Comparison of ENCODE assay signal across 8 mouse cellular contexts in the genomic region with DNA sequence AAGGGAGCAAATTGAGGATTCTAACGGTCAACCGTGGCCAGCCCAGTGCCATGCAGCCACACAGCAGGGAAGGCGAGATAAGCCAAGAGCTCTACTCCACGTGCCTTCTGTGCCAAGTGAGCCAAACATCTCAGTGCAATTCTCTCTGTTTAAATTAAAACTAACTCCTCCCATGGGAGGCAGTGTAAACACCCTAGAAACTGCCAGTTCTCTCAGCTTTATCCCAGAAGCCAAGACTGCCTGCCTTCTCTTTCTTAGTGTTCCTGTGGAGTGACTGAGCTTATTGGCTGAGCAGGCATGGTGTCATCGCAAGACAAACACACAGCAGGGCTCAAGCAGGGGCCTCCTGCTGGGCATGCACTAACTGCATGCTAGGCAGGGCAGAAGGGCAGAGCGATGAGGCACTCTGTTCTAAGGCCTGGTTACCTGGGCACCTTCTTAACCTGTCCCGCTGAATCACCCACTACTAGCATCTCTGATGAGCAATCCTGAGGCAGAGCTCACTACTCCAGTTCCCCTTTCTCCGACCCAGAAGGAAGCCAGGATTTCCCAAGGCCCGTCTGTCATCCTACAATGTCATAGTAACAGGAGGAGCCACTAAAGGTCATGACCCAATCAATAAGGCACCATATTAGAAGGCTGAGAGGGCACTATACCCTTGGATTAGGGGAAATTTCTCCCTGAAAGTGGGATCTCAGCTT. TPM values are rescaled to one million over a fixed set of nuclear protein-coding genes. Genes with fewer than 3 reads are reported as not detected.
DNase-seq lines count a peak whose midpoint lies in the region; ATAC-seq lines count a peak whose summit lies in the region.
"Had no signal": no experiment of that assay in that cellular context is flagged by ENCODE, and none has a peak within 500 bp of the region (broad histone marks: within the 10 kb centered on the region; RNA-seq: fewer than 3 reads in every experiment).

No protein-coding gene starts in this region.

- intact Hi-C loops in gastrocnemius, postnatal 14 days (cut with DNase I; ENCODE audit: low total_unique reads): no loop called here

- no peak for ATAC-seq in forebrain, embryonic 13.5 days
- ATAC-seq in liver, embryonic 15.5 days (ENCODE audit: insufficient read depth): no peak
- ATAC-seq in neural tube, embryonic 12.5 days (ENCODE audit: low FRiP score, low read depth): no peak

- H3K36me3 ChIP-seq in forebrain, embryonic 13.5 days (ENCODE audit: poor library complexity, severe bottlenecking): peaks cover 44% of the 10 kb centered on the region
- H3K36me3 ChIP-seq in liver, embryonic 15.5 days (replicated peaks): peaks cover 45% of the 10 kb centered on the region
- peaks cover 45% of the 10 kb centered on the region for H3K36me3 ChIP-seq in neural tube, embryonic 12.5 days

- peaks cover 26% of the 10 kb centered on the region for H3K4me1 ChIP-seq in forebrain, embryonic 13.5 days
- peaks cover 62% of the 10 kb centered on the region for H3K4me1 ChIP-seq in liver, embryonic 15.5 days (replicated peaks)
- peaks cover 28% of the 10 kb centered on the region for H3K4me1 ChIP-seq in neural tube, embryonic 12.5 days

- no peak overlapping the region for H3K27ac ChIP-seq in forebrain, embryonic 13.5 days
- H3K27ac ChIP-seq in liver, embryonic 15.5 days (replicated peaks): peak overlapping the region; percentile 76
- no peak overlapping the region for H3K27ac ChIP-seq in neural tube, embryonic 12.5 days
- H3K27ac ChIP-seq: limb, embryonic 12.5 days had no signal

- H3K9me3 ChIP-seq in forebrain, embryonic 13.5 days (replicated peaks): no peaks in the 10 kb centered on the region
- no peaks in the 10 kb centered on the region for H3K9me3 ChIP-seq in liver, embryonic 15.5 days (replicated peaks)
- H3K9me3 ChIP-seq in neural tube, embryonic 12.5 days: no peaks in the 10 kb centered on the region
- H3K9me3 ChIP-seq: limb, embryonic 12.5 days had no signal

- no peak overlapping the region for H3K9ac ChIP-seq in forebrain, embryonic 13.5 days
- H3K9ac ChIP-seq in liver, embryonic 15.5 days: peak overlapping the region; percentile 33; the same call in 1 of the 2 replicates
- no peak overlapping the region for H3K9ac ChIP-seq in neural tube, embryonic 12.5 days
- H3K9ac ChIP-seq: limb, embryonic 12.5 days had no signal

- WGBS in forebrain, embryonic 13.5 days: 41% methylated on average over 9 of the region's 9 CpGs
- WGBS in liver, embryonic 15.5 days (ENCODE audit: insufficient replicate concordance): 34% methylated on average over 9 of the region's 9 CpGs
- WGBS in neural tube, embryonic 12.5 days: 38% methylated on average over 9 of the region's 9 CpGs

- 0 out of 2 replicates have a peak overlapping the region, but pooled peaks have one; percentile 4 for H3K4me2 ChIP-seq in forebrain, embryonic 13.5 days
- peak overlapping the region; percentile 40 for H3K4me2 ChIP-seq in liver, embryonic 15.5 days
- 0 out of 2 replicates have a peak overlapping the region, but pooled peaks have one; percentile 3 for H3K4me2 ChIP-seq in neural tube, embryonic 12.5 days (replicated peaks)
- H3K4me2 ChIP-seq: limb, embryonic 12.5 days had no signal

- DNase-seq in 3T3-L1 (ENCODE audit: low read depth, low spot score) (peak; percentile 18), 416B (ENCODE audit: low read depth) (peak; percentile 52)
- DNase-seq in gastrocnemius, postnatal 14 days: no peak
- no peak for DNase-seq in adrenal gland, postnatal 14 days

- H3K4me3 ChIP-seq in forebrain, embryonic 13.5 days: no peak overlapping the region
- H3K4me3 ChIP-seq in liver, embryonic 15.5 days (replicated peaks): no peak overlapping the region
- H3K4me3 ChIP-seq in neural tube, embryonic 12.5 days: no peak overlapping the region
- H3K4me3 ChIP-seq: limb, embryonic 12.5 days had no signal

- no peaks in the 10 kb centered on the region for H3K27me3 ChIP-seq in forebrain, embryonic 13.5 days
- no peaks in the 10 kb centered on the region for H3K27me3 ChIP-seq in liver, embryonic 15.5 days
- no peaks in the 10 kb centered on the region for H3K27me3 ChIP-seq in neural tube, embryonic 12.5 days (replicated peaks)
- H3K27me3 ChIP-seq: limb, embryonic 12.5 days had no signal

RNA-seq across cellular contexts. Expression of a gene that starts 2.8 kb away (rescaled TPM):
- 23.0 and 26.2 TPM in 2 replicates for polyA plus RNA-seq in forebrain, embryonic 13.5 days (2015; fragmentation: Nextera tagmentation; extraction: Ambion mirVana)
- polyA plus RNA-seq in liver, embryonic 15.5 days (2015; fragmentation: Nextera tagmentation; extraction: Ambion mirVana): 10.6 and 12.7 TPM in 2 replicates
- 24.1 and 28.0 TPM in 2 replicates for polyA plus RNA-seq in neural tube, embryonic 12.5 days (2016; fragmentation: Nextera tagmentation; extraction: Ambion mirVana)
- 10 to 100 TPM; 11.4 to 11.9 TPM for total RNA-seq in gastrocnemius, postnatal 14 days (2021)
- 46.7 and 51.7 TPM in 2 replicates for total RNA-seq in adrenal gland, postnatal 14 days (2021)

RNA-seq across cellular contexts. Expression of a gene that starts 12.0 kb away (rescaled TPM):
- 107 TPM in 2 replicates for polyA plus RNA-seq in forebrain, embryonic 13.5 days (2015; fragmentation: Nextera tagmentation; extraction: Ambion mirVana)
- polyA plus RNA-seq in liver, embryonic 15.5 days (2015; fragmentation: Nextera tagmentation; extraction: Ambion mirVana): 77.7 and 83.2 TPM in 2 replicates
- polyA plus RNA-seq in neural tube, embryonic 12.5 days (2016; fragmentation: Nextera tagmentation; extraction: Ambion mirVana): 75.9 and 79.7 TPM in 2 replicates
- total RNA-seq in gastrocnemius, postnatal 14 days (2021): 10 to 100 TPM; 30.1 to 31.9 TPM
- total RNA-seq in adrenal gland, postnatal 14 days (2021): 57.0 and 58.2 TPM in 2 replicates

RNA-seq across cellular contexts. Expression of a gene that starts 37.9 kb away (rescaled TPM):
- 0.54 TPM in 1 of 2 replicates, not detected in the other for polyA plus RNA-seq in forebrain, embryonic 13.5 days (2015; fragmentation: Nextera tagmentation; extraction: Ambion mirVana)
- polyA plus RNA-seq in liver, embryonic 15.5 days (2015; fragmentation: Nextera tagmentation; extraction: Ambion mirVana): not detected in 2 replicates
- polyA plus RNA-seq in neural tube, embryonic 12.5 days (2016; fragmentation: Nextera tagmentation; extraction: Ambion mirVana): not detected in 2 replicates
- total RNA-seq in gastrocnemius, postnatal 14 days (2021): not detected
- total RNA-seq in adrenal gland, postnatal 14 days (2021): 2.1 and 3.3 TPM in 2 replicates
- polyA plus RNA-seq: limb, embryonic 12.5 days had no signal

RNA-seq across cellular contexts. Expression of a gene that starts 38.8 kb away (rescaled TPM):
- 13.7 and 16.7 TPM in 2 replicates for polyA plus RNA-seq in forebrain, embryonic 13.5 days (2015; fragmentation: Nextera tagmentation; extraction: Ambion mirVana)
- 25.0 and 26.2 TPM in 2 replicates for polyA plus RNA-seq in liver, embryonic 15.5 days (2015; fragmentation: Nextera tagmentation; extraction: Ambion mirVana)
- polyA plus RNA-seq in neural tube, embryonic 12.5 days (2016; fragmentation: Nextera tagmentation; extraction: Ambion mirVana): 13.6 and 15.3 TPM in 2 replicates
- total RNA-seq in gastrocnemius, postnatal 14 days (2021): 1 to 10 TPM; 2.1 to 2.2 TPM
- total RNA-seq in adrenal gland, postnatal 14 days (2021): 11.0 and 11.5 TPM in 2 replicates

RNA-seq across cellular contexts. Expression of a gene that starts 43.7 kb away (rescaled TPM):
- polyA plus RNA-seq in forebrain, embryonic 13.5 days (2015; fragmentation: Nextera tagmentation; extraction: Ambion mirVana): not detected in 2 replicates
- 0.28 TPM in 1 of 2 replicates, not detected in the other for polyA plus RNA-seq in liver, embryonic 15.5 days (2015; fragmentation: Nextera tagmentation; extraction: Ambion mirVana)
- polyA plus RNA-seq in neural tube, embryonic 12.5 days (2016; fragmentation: Nextera tagmentation; extraction: Ambion mirVana): not detected in 2 replicates
- total RNA-seq in gastrocnemius, postnatal 14 days (2021): not detected
- total RNA-seq in adrenal gland, postnatal 14 days (2021): not detected in 2 replicates
- polyA plus RNA-seq: limb, embryonic 12.5 days had no signal

Comparison
In these comparisons a context has a peak if more than half of its experiments do, and no peak if none do; other contexts are left out.
1. DNase-seq: peak in 3T3-L1 (single experiment) and 416B (single experiment); none in gastrocnemius, postnatal 14 days (single experiment) and adrenal gland, postnatal 14 days (single experiment).
2. Peak in every context shown above with its lines, with median percentiles within 50 percentile points of each other: H3K4me2 ChIP-seq.